Mouse (Mus musculus) liver, postnatal 0 days (tissue): ENCODE data around the gene 4930447C04Rik. TPM values are rescaled to one million over a fixed set of nuclear protein-coding genes. Genes with fewer than 3 reads are reported as not detected.
A peak's percentile ranks its signal among the peaks of the same experiment; 100 is the strongest.

ENCODE experiments used
- ATAC-seq: fragments of 200-750 bp; cut with Nextera tagmentation; 2 replicates; pipeline ENCODE4 v1.8.0; 2017; ENCODE audit warnings: mild to moderate bottlenecking, moderate library complexity
- DNase-seq: peaks from one replicate; pipeline ENCODE4 v3.0.0-alpha.2; 2016
- H3K27ac ChIP-seq: fragments of 300-500 bp; sonication (generic); 2 replicates; pipeline ENCODE4 v1.5.1; 2014; ENCODE audit warnings: antibody characterized with exemption, moderate library complexity, mild to moderate bottlenecking, low read depth
- H3K27me3 ChIP-seq: fragments of 300-500 bp; sonication (generic); 2 replicates; pipeline ENCODE4 v1.6.1; 2014; ENCODE audit warnings: low read length, control low read depth, mixed read lengths; ENCODE audit not compliant: insufficient read depth
- H3K36me3 ChIP-seq: fragments of 300-500 bp; sonication (generic); replicated peaks from 2 replicates; pipeline ENCODE4 v1.6.1; 2014; ENCODE audit warnings: mild to moderate bottlenecking, control low read depth, low read length, moderate library complexity, mixed read lengths; ENCODE audit not compliant: insufficient read depth
- H3K4me1 ChIP-seq: fragments of 300-500 bp; sonication (generic); 2 replicates; pipeline ENCODE4 v1.6.1; 2014; ENCODE audit warnings: antibody characterized with exemption, mild to moderate bottlenecking, control low read depth; ENCODE audit not compliant: insufficient read depth
- H3K4me2 ChIP-seq: fragments of 300-500 bp; sonication (generic); 2 replicates; pipeline ENCODE4 v1.6.1; 2014; ENCODE audit warnings: low read depth, mild to moderate bottlenecking, low read length, moderate library complexity, mixed read lengths
- H3K4me3 ChIP-seq: fragments of 300-500 bp; sonication (generic); 2 replicates; pipeline ENCODE4 v1.5.1; 2014; ENCODE audit warnings: low read depth, low read length
- H3K9ac ChIP-seq: fragments of 300-500 bp; sonication (generic); replicated peaks from 2 replicates; pipeline ENCODE4 v1.6.1; 2014; ENCODE audit warnings: mild to moderate bottlenecking, moderate library complexity
- H3K9me3 ChIP-seq: fragments of 300-500 bp; sonication (generic); 2 replicates; pipeline ENCODE4 v1.6.1; 2016; ENCODE audit warnings: mild to moderate bottlenecking, control low read depth, low read length, mixed read lengths
- CTCF ChIP-seq: sonication (generic); IDR thresholded peaks from 2 replicates; pipeline ENCODE4 v1.5.1; 2016; ENCODE audit warnings: antibody characterized with exemption, low read depth
- EP300 ChIP-seq: IDR thresholded peaks from 2 replicates; pipeline ENCODE4 v1.6.1; 2016; ENCODE audit warnings: antibody characterized with exemption, low read depth, mild to moderate bottlenecking
- WGBS: fragments of 180-500 bp; shearing (Covaris S2); extraction: QIAGEN DNeasy Blood & Tissue Kit; methylation state at CpG from one replicate; pipeline ENCODE4 v1.1.7; 2014; ENCODE audit not compliant: insufficient replicate concordance; 5-methylcytosine and 5-hydroxymethylcytosine counted together
- polyA plus RNA-seq: library from polyadenylated mRNA; unstranded; fragments of >200 nt; fragmentation: Nextera tagmentation; extraction: Ambion mirVana; gene quantifications from 2 replicates; pipeline ENCODE4 v1.2.1, GENCODE M21; 2015

Gene 4930447C04Rik
- polyA plus RNA-seq, 1 experiment from 2014 or later = 0.14 TPM

- Histone ChIP-seq H3K9me3 (no peaks in the 10 kb centered on the region), H3K27me3 (peaks cover 98% of the 10 kb centered on the region), H3K4me3 (no peak overlapping the region), H3K27ac (no peak overlapping the region), H3K4me2 (no peak overlapping the region), H3K36me3 (no peaks in the 10 kb centered on the region), H3K4me1 (peaks cover 7% of the 10 kb centered on the region; the same call in 1 of the 2 replicates), H3K9ac (no peak overlapping the region)
- DNase-seq (no peak), ATAC-seq (no peak)
- whole genome bisulfite sequencing = 4% methylated on average over 11 of the region's 11 CpGs
- TF ChIP-seq CTCF (no peak), EP300 (no peak)
These were observed 336 bp upstream of the 4930447C04Rik start for GRCm38 (mm10) chr12:72940822-72941397.

GRCm38 (mm10) chr12:72939616-72940015, 958 bp downstream of the 4930447C04Rik start, which contains the start of gene Six6:
Six6 (plus strand) TSS chr12:72939892.
- peak; percentile 31 for DNase-seq
- TF ChIP-seq EP300 (no peak), CTCF (no peak)
- H3K4me3 ChIP-seq = no peak within 1 kb of the TSS
- 2% methylated on average over 28 of the region's 28 CpGs for WGBS
- H3K27me3 ChIP-seq = peaks cover 94% of the 10 kb centered on the region
- no peak within 1 kb of the TSS for H3K27ac ChIP-seq
- H3K9me3 ChIP-seq = no peaks in the 10 kb centered on the region
- no peak within 1 kb of the TSS for H3K4me2 ChIP-seq
- H3K9ac ChIP-seq = no peak within 1 kb of the TSS
- no peaks in the 10 kb centered on the region for H3K36me3 ChIP-seq
- no peaks in the 10 kb centered on the region for H3K4me1 ChIP-seq
- no peak for ATAC-seq

GRCm38 (mm10) chr12:72938600-72939490, 1.7 kb downstream of the 4930447C04Rik start:
- Histone ChIP-seq H3K27ac (no peak overlapping the region), H3K27me3 (peaks cover 89% of the 10 kb centered on the region), H3K4me2 (no peak overlapping the region), H3K4me1 (no peaks in the 10 kb centered on the region), H3K4me3 (no peak overlapping the region), H3K9me3 (no peaks in the 10 kb centered on the region), H3K36me3 (no peaks in the 10 kb centered on the region), H3K9ac (no peak overlapping the region)
- TF ChIP-seq CTCF (no peak), EP300 (no peak)
- WGBS = 4% methylated on average over 14 of the region's 14 CpGs
- ATAC-seq (no peak), DNase-seq (no peak)

GRCm38 (mm10) chr12:72938176-72938575, 2.4 kb downstream of the 4930447C04Rik start:
- TF ChIP-seq CTCF (no peak), EP300 (no peak)
- Histone ChIP-seq H3K9me3 (no peaks in the 10 kb centered on the region), H3K4me1 (no peaks in the 10 kb centered on the region), H3K27ac (no peak overlapping the region), H3K4me3 (no peak overlapping the region), H3K36me3 (no peaks in the 10 kb centered on the region), H3K4me2 (no peak overlapping the region), H3K9ac (no peak overlapping the region), H3K27me3 (peaks cover 82% of the 10 kb centered on the region)
- WGBS = 6% methylated on average over 11 of the region's 13 CpGs
- no peak for ATAC-seq
- DNase-seq = no peak

GRCm38 (mm10) chr12:72937537-72938120, 2.9 kb downstream of the 4930447C04Rik start:
- ATAC-seq = no peak
- H3K27me3 ChIP-seq = peaks cover 77% of the 10 kb centered on the region
- DNase-seq = no peak
- H3K9ac ChIP-seq = no peak overlapping the region
- H3K4me1 ChIP-seq = no peaks in the 10 kb centered on the region
- WGBS = 7% methylated on average over 19 of the region's 19 CpGs
- H3K4me3 ChIP-seq = no peak overlapping the region
- no peaks in the 10 kb centered on the region for H3K36me3 ChIP-seq
- H3K27ac ChIP-seq = no peak overlapping the region
- no peak overlapping the region for H3K4me2 ChIP-seq
- no peaks in the 10 kb centered on the region for H3K9me3 ChIP-seq
- TF ChIP-seq CTCF = no peak
- no peak for TF ChIP-seq EP300

GRCm38 (mm10) chr12:72936751-72937150, 3.8 kb downstream of the 4930447C04Rik start:
- 32% methylated on average over 8 of the region's 8 CpGs for WGBS

More at GRCm38 (mm10) chr12:72936751-72937150, 3.8 kb downstream of the 4930447C04Rik start:
- ATAC-seq = no peak
- H3K4me3 ChIP-seq = no peak overlapping the region
- no peaks in the 10 kb centered on the region for H3K4me1 ChIP-seq
- H3K27me3 ChIP-seq = peaks cover 68% of the 10 kb centered on the region
- no peaks in the 10 kb centered on the region for H3K9me3 ChIP-seq
- H3K36me3 ChIP-seq = no peaks in the 10 kb centered on the region
- TF ChIP-seq CTCF (no peak), EP300 (no peak)
- no peak overlapping the region for H3K27ac ChIP-seq
- DNase-seq = no peak
- H3K4me2 ChIP-seq = no peak overlapping the region
- H3K9ac ChIP-seq = no peak overlapping the region
